Mouse (Mus musculus) sigmoid colon, adult 10 weeks (tissue): ENCODE measurements around the gene Krtap1-5. TPM values are rescaled to one million over a fixed set of nuclear protein-coding genes. Genes with fewer than 3 reads are reported as not detected.

Source experiments
- polyA plus RNA-seq: library from polyadenylated mRNA; stranded (reverse); fragments of 350-450 nt; fragmentation: Illumina TruSeq; extraction: RNeasy Lipid Tissue Mini Kit (QIAGEN cat#74804); gene quantifications from one replicate; pipeline ENCODE4 v1.2.3, GENCODE M21; 2014; ENCODE audit warnings: low read depth, low replicate concordance

Krtap1-5 gene
- polyA plus RNA-seq: not detected

GRCm38 (mm10) chr11:99580636-99581035 lies at the start of gene Krtap1-5:
TSS of gene Krtap1-5 (minus strand) at chr11:99581016.

GRCm38 (mm10) chr11:99628138-99628537 lies 47.3 kb upstream of the Krtap1-5 start, which contains the start of gene Krtap4-1:
TSS of gene Krtap4-1 (minus strand) at chr11:99628238.

GRCm38 (mm10) chr11:99620335-99620734 lies 39.5 kb upstream of the Krtap1-5 start, which contains the start of gene Gm11562:
TSS of gene Gm11562 (minus strand) at chr11:99620435.

GRCm38 (mm10) chr11:99614796-99615363 lies 34.1 kb upstream of the Krtap1-5 start, which contains the start of gene Krtap2-4:
TSS of gene Krtap2-4 (minus strand) at chr11:99614846.

GRCm38 (mm10) chr11:99610089-99610488 lies 29.3 kb upstream of the Krtap1-5 start, which contains the start of gene Gm11937:
TSS of gene Gm11937 (minus strand) at chr11:99610189.

GRCm38 (mm10) chr11:99603208-99603607 lies 22.4 kb upstream of the Krtap1-5 start, which contains the start of gene Gm11938:
TSS of gene Gm11938 (minus strand) at chr11:99603308.

GRCm38 (mm10) chr11:99597742-99598141 lies 16.9 kb upstream of the Krtap1-5 start, which contains the start of gene Krtap9-3:
TSS of gene Krtap9-3 (minus strand) at chr11:99598105.

GRCm38 (mm10) chr11:99590981-99591380 lies 10.2 kb upstream of the Krtap1-5 start, which contains the start of gene Krtap1-3:
TSS of gene Krtap1-3 (minus strand) at chr11:99591339.

GRCm38 (mm10) chr11:99583245-99583704 lies 2.5 kb upstream of the Krtap1-5 start, which contains the start of gene Krtap1-4:
TSS of gene Krtap1-4 (minus strand) at chr11:99583654.

GRCm38 (mm10) chr11:99566530-99566929 lies 14.3 kb downstream of the Krtap1-5 start, which contains the start of gene Krtap3-1:
TSS of gene Krtap3-1 (minus strand) at chr11:99566630.

GRCm38 (mm10) chr11:99559366-99559765 lies 21.4 kb downstream of the Krtap1-5 start, which contains the start of gene Gm11939:
TSS of gene Gm11939 (minus strand) at chr11:99559466.

GRCm38 (mm10) chr11:99556753-99557152 lies 24.1 kb downstream of the Krtap1-5 start, which contains the start of gene Krtap3-2:
TSS of gene Krtap3-2 (minus strand) at chr11:99556853.

GRCm38 (mm10) chr11:99550765-99551164 lies 30.1 kb downstream of the Krtap1-5 start, which contains the start of gene Krtap3-3:
TSS of gene Krtap3-3 (minus strand) at chr11:99550865.

Other genes starting within 250 kb of the Krtap1-5 start
- not detected for gene Krt26, start 243.1 kb downstream of the Krtap1-5 start, polyA plus RNA-seq
- not detected for gene Krt27, start 229.9 kb downstream of the Krtap1-5 start, polyA plus RNA-seq
- not detected for gene Krt28, start 206.1 kb downstream of the Krtap1-5 start, polyA plus RNA-seq
- 17.3 TPM for gene Krt10, start 191.7 kb downstream of the Krtap1-5 start, polyA plus RNA-seq
- gene Krt12, start 158.8 kb downstream of the Krtap1-5 start, polyA plus RNA-seq: 0.47 TPM
- gene Krt20, start 142.9 kb downstream of the Krtap1-5 start, polyA plus RNA-seq: 486 TPM
- gene Krt23, start 87.9 kb downstream of the Krtap1-5 start, polyA plus RNA-seq: 3.1 TPM
- not detected for gene Krt39, start 59.7 kb downstream of the Krtap1-5 start, polyA plus RNA-seq
- gene Krt40, start 37.9 kb downstream of the Krtap1-5 start, polyA plus RNA-seq: not detected
- gene Krtap3-3, start 30.2 kb downstream of the Krtap1-5 start, polyA plus RNA-seq: not detected
- not detected for gene Krtap3-2, start 24.2 kb downstream of the Krtap1-5 start, polyA plus RNA-seq
- not detected for gene Gm11939, start 21.6 kb downstream of the Krtap1-5 start, polyA plus RNA-seq
- not detected for gene Krtap3-1, start 14.4 kb downstream of the Krtap1-5 start, polyA plus RNA-seq
- gene Krtap1-4, start 2.6 kb upstream of the Krtap1-5 start, polyA plus RNA-seq: not detected
- gene Krtap1-3, start 10.3 kb upstream of the Krtap1-5 start, polyA plus RNA-seq: not detected
- gene Krtap9-3, start 17.1 kb upstream of the Krtap1-5 start, polyA plus RNA-seq: not detected
- gene Gm11938, start 22.3 kb upstream of the Krtap1-5 start, polyA plus RNA-seq: not detected
- not detected for gene Gm11937, start 29.2 kb upstream of the Krtap1-5 start, polyA plus RNA-seq
- not detected for gene Krtap2-4, start 33.8 kb upstream of the Krtap1-5 start, polyA plus RNA-seq
- gene Gm11562, start 39.4 kb upstream of the Krtap1-5 start, polyA plus RNA-seq: not detected
- not detected for gene Krtap4-1, start 47.2 kb upstream of the Krtap1-5 start, polyA plus RNA-seq
- not detected for gene Krtap4-2, start 54.1 kb upstream of the Krtap1-5 start, polyA plus RNA-seq
- gene Krtap4-7, start 63.1 kb upstream of the Krtap1-5 start, polyA plus RNA-seq: not detected
- gene Gm11555, start 69.2 kb upstream of the Krtap1-5 start, polyA plus RNA-seq: not detected
- gene Gm11563, start 77.9 kb upstream of the Krtap1-5 start, polyA plus RNA-seq: not detected
- gene Krtap4-6, start 84.9 kb upstream of the Krtap1-5 start, polyA plus RNA-seq: not detected
- not detected for gene Gm14190, start 109.7 kb upstream of the Krtap1-5 start, polyA plus RNA-seq
- gene Gm14180, start 153.3 kb upstream of the Krtap1-5 start, polyA plus RNA-seq: not detected
- not detected for gene Gm11595, start 191.9 kb upstream of the Krtap1-5 start, polyA plus RNA-seq
- not detected for gene Krtap4-8, start 199.7 kb upstream of the Krtap1-5 start, polyA plus RNA-seq
- not detected for gene Krtap4-9, start 204.2 kb upstream of the Krtap1-5 start, polyA plus RNA-seq
- not detected for gene Gm11596, start 212.5 kb upstream of the Krtap1-5 start, polyA plus RNA-seq
- not detected for gene Gm11569, start 217.9 kb upstream of the Krtap1-5 start, polyA plus RNA-seq
- gene Gm11554, start 223.4 kb upstream of the Krtap1-5 start, polyA plus RNA-seq: not detected
- gene Krtap4-13, start 228.9 kb upstream of the Krtap1-5 start, polyA plus RNA-seq: not detected
- gene Gm11564, start 234.7 kb upstream of the Krtap1-5 start, polyA plus RNA-seq: not detected